Mouse (Mus musculus): ENCODE results near the gene Pih1d1. TPM values are rescaled to one million over a fixed set of nuclear protein-coding genes. Genes with fewer than 3 reads are reported as not detected.
A peak's percentile ranks its signal among the peaks of the same experiment; 100 is the strongest.

Pih1d1 gene
- total RNA-seq, 4 experiments from 2014 or later: 58.4 to 73.0 (median 68.9) TPM

- no peak for DNase-seq
These were observed 27.0 kb upstream of the Pih1d1 start for GRCm38 (mm10) chr7:45126844-45127699.

GRCm38 (mm10) chr7:45127700-45128224 is 26.3 kb upstream of the Pih1d1 start:
- no peak for DNase-seq

- peak; percentile 99 for DNase-seq
These were observed 25.4 kb upstream of the Pih1d1 start, which contains the start of gene Rpl13a for GRCm38 (mm10) chr7:45128624-45129246. TSS of gene Rpl13a (minus strand) at chr7:45128761.

- no peak for DNase-seq
These were observed 24.8 kb upstream of the Pih1d1 start for GRCm38 (mm10) chr7:45129318-45129717.

GRCm38 (mm10) chr7:45129776-45130512 is 24.2 kb upstream of the Pih1d1 start:
- DNase-seq: no peak

GRCm38 (mm10) chr7:45131850-45132249 is 22.3 kb upstream of the Pih1d1 start:
- DNase-seq: no peak

GRCm38 (mm10) chr7:45133446-45134159 is 20.5 kb upstream of the Pih1d1 start:
- DNase-seq: no peak

GRCm38 (mm10) chr7:45134544-45135026 is 19.5 kb upstream of the Pih1d1 start:
- no peak for DNase-seq

- no peak for DNase-seq
These were observed 18.7 kb upstream of the Pih1d1 start for GRCm38 (mm10) chr7:45135370-45135769.

GRCm38 (mm10) chr7:45135993-45136567 is 18.0 kb upstream of the Pih1d1 start, which contains the start of the genes Gm45713 and Flt3l:
TSS of gene Gm45713 (minus strand) at chr7:45136231.
TSS of gene Flt3l (minus strand) at chr7:45136432.
- peak; percentile 92 for DNase-seq

GRCm38 (mm10) chr7:45137171-45138006 is 16.7 kb upstream of the Pih1d1 start:
- DNase-seq: no peak

- no peak for DNase-seq
These were observed 15.7 kb upstream of the Pih1d1 start for GRCm38 (mm10) chr7:45138403-45138802.

- DNase-seq: peak; percentile 74
These were observed 14.0 kb upstream of the Pih1d1 start for GRCm38 (mm10) chr7:45139904-45140723.

- DNase-seq: no peak
These were observed 12.8 kb upstream of the Pih1d1 start for GRCm38 (mm10) chr7:45141319-45141718.

GRCm38 (mm10) chr7:45141914-45142313 is 12.2 kb upstream of the Pih1d1 start:
- DNase-seq: no peak

GRCm38 (mm10) chr7:45144368-45145174 is 9.5 kb upstream of the Pih1d1 start:
- DNase-seq: no peak

- DNase-seq: no peak
These were observed 8.6 kb upstream of the Pih1d1 start for GRCm38 (mm10) chr7:45145460-45145859.

- no peak for DNase-seq
These were observed 6.8 kb upstream of the Pih1d1 start for GRCm38 (mm10) chr7:45147267-45147666.

GRCm38 (mm10) chr7:45147899-45148298 is 6.2 kb upstream of the Pih1d1 start:
- no peak for DNase-seq
